Mouse (Mus musculus): ENCODE data around the gene Itga3.
A peak's percentile ranks its signal among the peaks of the same experiment; 100 is the strongest.
"Not testable (repeated sequence)": the region's sequence is repeated elsewhere in the genome, so short reads cannot be mapped to it uniquely, and the experiment has no call there.

Gene Itga3

GRCm38 (mm10) chr11:95032945-95033344, 43.7 kb downstream of the Itga3 start:
- DNase-seq (ENCODE audit: low spot score) = no peak

- DNase-seq (ENCODE audit: low spot score) = no peak
Observed at GRCm38 (mm10) chr11:95027850-95028470, 48.6 kb downstream of the Itga3 start.

GRCm38 (mm10) chr11:95026849-95027248, 49.8 kb downstream of the Itga3 start:
- DNase-seq (ENCODE audit: low spot score) = no peak

GRCm38 (mm10) chr11:95026090-95026542, 50.5 kb downstream of the Itga3 start:
- DNase-seq (ENCODE audit: low spot score) = no peak

GRCm38 (mm10) chr11:95025227-95026012, 51.2 kb downstream of the Itga3 start:
- DNase-seq (ENCODE audit: low spot score) = no peak

- DNase-seq (ENCODE audit: low spot score) = no peak
Observed at GRCm38 (mm10) chr11:95024439-95025184, 52.0 kb downstream of the Itga3 start.

GRCm38 (mm10) chr11:95023481-95023880, 53.1 kb downstream of the Itga3 start:
- DNase-seq (ENCODE audit: low spot score) = no peak

GRCm38 (mm10) chr11:95022237-95022992, 54.2 kb downstream of the Itga3 start:
- DNase-seq (ENCODE audit: low spot score) = no peak

- DNase-seq (ENCODE audit: low spot score) = no peak
Observed at GRCm38 (mm10) chr11:95015484-95015883, 61.1 kb downstream of the Itga3 start.

GRCm38 (mm10) chr11:95012487-95012886, 64.1 kb downstream of the Itga3 start:
- DNase-seq (ENCODE audit: low spot score) = no peak

GRCm38 (mm10) chr11:95012075-95012474, 64.5 kb downstream of the Itga3 start:
- no peak for DNase-seq (ENCODE audit: low spot score)

GRCm38 (mm10) chr11:95011416-95011815, 65.2 kb downstream of the Itga3 start:
- no peak for DNase-seq (ENCODE audit: low spot score)

- DNase-seq (ENCODE audit: low spot score) = not testable (repeated sequence)
Observed at GRCm38 (mm10) chr11:95010841-95011403, 65.7 kb downstream of the Itga3 start.

GRCm38 (mm10) chr11:95010141-95010739, 66.4 kb downstream of the Itga3 start:
- no peak for DNase-seq (ENCODE audit: low spot score)

GRCm38 (mm10) chr11:95009629-95010014, 67.0 kb downstream of the Itga3 start, which contains the start of gene Samd14:
Samd14 (plus strand) TSS chr11:95009879.
- DNase-seq (ENCODE audit: low spot score) = peak; percentile 41

GRCm38 (mm10) chr11:95008661-95009628, 67.7 kb downstream of the Itga3 start:
- no peak for DNase-seq (ENCODE audit: low spot score)

GRCm38 (mm10) chr11:95007418-95007817, 69.2 kb downstream of the Itga3 start:
- DNase-seq (ENCODE audit: low spot score) = no peak

GRCm38 (mm10) chr11:95006525-95007219, 69.9 kb downstream of the Itga3 start:
- peak; percentile 83 for DNase-seq (ENCODE audit: low spot score)

- DNase-seq (ENCODE audit: low spot score) = no peak
Observed at GRCm38 (mm10) chr11:95006038-95006437, 70.6 kb downstream of the Itga3 start.

- no peak for DNase-seq (ENCODE audit: low spot score)
Observed at GRCm38 (mm10) chr11:95004937-95005198, 71.7 kb downstream of the Itga3 start.
